Mouse (Mus musculus) adrenal gland, postnatal 36 days (tissue): ENCODE measurements around the gene Klf13. TPM values are rescaled to one million over a fixed set of nuclear protein-coding genes. Genes with fewer than 3 reads are reported as not detected.

Source experiments
- DNase-seq, 2 experiments: peaks; one replicate each; pipeline ENCODE4 v3.0.0; 2021; ENCODE audit warnings: mixed read lengths in 1 of 2
- total RNA-seq, 2 experiments: library from RNA; stranded (reverse); gene quantifications; 2 replicates each; pipeline ENCODE4 v1.2.3; 2021

The Klf13 gene
- total RNA-seq, 2 experiments from 2014 or later, result 73.9 to 77.8 TPM

GRCm38 (mm10) chr7:63925413-63926360 is 13.0 kb downstream of the Klf13 start:
- peak; percentile 61 to 62 for DNase-seq

DNA sequence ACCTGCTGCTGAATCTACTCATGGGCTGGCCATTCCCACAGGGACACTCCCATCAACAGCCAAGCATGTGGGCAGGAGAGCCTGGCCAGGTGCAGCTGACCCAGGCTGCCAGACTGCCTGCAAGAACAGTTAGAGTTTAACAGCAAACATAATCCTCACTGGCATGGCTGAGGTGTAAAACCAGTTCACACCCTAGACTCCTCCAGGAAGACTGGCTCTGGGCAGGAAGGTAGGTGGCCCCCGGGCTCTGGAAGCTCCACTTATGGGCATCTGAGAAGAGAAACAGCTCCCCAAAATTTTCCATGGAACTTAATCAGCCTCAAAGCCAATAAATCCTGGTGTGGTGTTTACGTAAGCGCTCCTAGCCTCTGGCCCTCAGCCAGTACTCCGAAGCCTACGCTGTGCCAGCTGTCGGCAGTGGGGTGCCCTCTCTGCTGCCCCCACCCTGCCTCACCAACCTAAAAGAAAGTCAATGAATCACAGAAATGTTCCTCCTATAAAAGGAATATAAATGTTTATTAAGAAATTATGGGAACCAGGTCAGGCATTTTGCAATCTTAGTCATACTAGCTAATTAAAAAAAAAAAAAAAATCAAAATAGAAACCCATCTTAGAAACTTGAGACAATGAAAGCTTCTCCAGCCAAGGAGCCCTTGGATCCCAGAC is 13.8 kb downstream of the Klf13 start:
- peak; percentile 91 to 93 for DNase-seq

GRCm38 (mm10) chr7:63924151-63924550 is 14.6 kb downstream of the Klf13 start:
- DNase-seq, result peak in 1 of 2 experiments; percentile 22

DNA sequence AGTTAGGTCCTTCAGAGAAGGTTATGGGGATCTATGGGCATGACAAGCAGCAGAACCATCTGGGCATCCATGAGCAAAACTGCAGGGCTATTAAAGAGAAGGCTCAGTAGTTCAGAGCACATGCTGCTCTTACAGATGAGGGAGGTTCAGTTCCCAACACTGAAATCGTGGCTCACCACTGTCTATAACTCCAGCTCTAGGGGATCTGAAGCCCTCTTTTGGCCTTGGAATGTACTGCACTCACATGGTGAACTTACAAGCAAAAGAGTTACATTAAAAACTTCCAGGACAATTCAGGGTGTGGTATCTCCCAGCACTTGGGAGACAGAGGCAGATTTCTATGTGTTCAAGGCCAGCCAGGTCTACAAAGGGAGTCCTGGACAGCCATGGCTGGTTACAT is 15.7 kb downstream of the Klf13 start:
- DNase-seq, result peak in 1 of 2 experiments; percentile 1

- peak in 1 of 2 experiments; percentile 1 for DNase-seq
These were observed 16.1 kb downstream of the Klf13 start for GRCm38 (mm10) chr7:63922571-63922970.

GRCm38 (mm10) chr7:63921909-63922562 is 16.7 kb downstream of the Klf13 start:
- DNase-seq, result peak in 1 of 2 experiments; percentile 12

- DNase-seq, result peak in 1 of 2 experiments; percentile 40
These were observed 19.6 kb downstream of the Klf13 start for GRCm38 (mm10) chr7:63918771-63919768.

DNA sequence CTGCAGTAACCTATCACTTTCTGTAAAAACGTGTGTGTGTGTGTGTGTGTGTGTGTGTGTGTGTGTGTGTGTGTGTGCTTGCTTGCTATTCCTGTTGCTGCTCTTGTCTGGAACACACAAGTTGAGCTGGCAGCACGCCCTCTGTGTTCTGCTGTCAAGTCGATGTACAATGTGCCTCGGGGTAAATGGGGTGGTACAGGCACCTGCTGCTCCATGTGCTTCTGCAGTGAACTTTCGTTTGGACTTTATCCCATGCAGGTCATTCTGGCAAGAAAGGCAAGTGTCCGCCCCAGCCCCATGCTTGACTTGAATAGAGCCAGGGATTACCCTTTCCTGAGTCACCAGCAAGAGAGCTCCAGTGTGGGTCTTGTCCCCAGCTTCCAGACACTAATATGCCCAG is 21.0 kb downstream of the Klf13 start:
- DNase-seq, result peak; percentile 61 to 72

DNA sequence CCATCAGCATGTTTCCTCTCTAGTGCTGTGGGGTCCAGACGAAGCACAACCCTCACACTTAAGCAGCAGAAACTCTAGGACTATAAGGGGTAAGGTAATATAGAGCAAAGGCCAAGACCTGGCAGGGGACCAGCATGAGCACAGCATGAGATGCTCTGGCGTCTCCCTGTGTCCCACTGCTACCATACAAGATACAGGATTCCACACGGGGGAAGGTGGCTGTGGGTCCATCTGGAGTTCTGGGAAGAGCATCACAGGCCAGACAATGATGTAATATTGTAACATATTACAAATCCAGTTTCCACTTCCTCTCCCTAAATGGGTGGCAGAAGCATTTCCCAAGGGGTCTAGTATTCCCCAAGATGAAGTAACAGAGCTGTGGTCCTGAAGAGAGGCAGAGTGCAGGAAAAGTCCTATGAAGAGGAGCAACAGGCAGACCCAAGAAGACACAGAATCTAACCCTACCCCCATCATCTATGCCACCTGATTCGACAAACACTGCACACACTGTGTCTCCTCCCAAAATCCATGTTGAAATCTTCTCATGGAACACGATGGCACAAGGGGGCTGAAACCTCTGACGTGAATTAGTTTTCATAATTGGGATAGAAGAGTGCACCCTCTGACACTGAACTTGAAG is 22.3 kb downstream of the Klf13 start, which contains the start of gene E030018B13Rik:
Gene E030018B13Rik, plus strand, starts transcription at position 590 of the 640 bp plus-strand sequence.
- no peak for DNase-seq

DNA sequence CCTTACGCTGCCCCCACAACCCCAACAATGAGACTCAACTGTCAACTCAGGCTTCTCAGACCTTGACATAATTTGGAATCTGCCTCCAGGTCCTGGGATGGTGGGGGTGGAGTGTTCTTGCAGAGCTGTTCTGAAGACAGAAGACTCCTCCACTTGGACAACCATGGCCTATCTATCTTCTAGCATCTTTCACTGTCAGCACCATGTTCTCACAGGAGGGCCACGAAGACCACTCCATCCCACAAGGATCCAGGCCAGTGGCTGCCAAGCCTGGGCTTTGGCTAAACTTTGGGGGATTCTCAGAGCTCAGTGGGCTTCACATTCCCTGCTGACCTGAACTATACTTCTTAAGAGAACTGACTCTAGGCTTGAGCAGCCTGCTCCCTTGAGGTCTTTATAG is 23.8 kb downstream of the Klf13 start:
- DNase-seq, result no peak

- no peak for DNase-seq
These were observed 24.7 kb downstream of the Klf13 start for GRCm38 (mm10) chr7:63913724-63914692.

DNA sequence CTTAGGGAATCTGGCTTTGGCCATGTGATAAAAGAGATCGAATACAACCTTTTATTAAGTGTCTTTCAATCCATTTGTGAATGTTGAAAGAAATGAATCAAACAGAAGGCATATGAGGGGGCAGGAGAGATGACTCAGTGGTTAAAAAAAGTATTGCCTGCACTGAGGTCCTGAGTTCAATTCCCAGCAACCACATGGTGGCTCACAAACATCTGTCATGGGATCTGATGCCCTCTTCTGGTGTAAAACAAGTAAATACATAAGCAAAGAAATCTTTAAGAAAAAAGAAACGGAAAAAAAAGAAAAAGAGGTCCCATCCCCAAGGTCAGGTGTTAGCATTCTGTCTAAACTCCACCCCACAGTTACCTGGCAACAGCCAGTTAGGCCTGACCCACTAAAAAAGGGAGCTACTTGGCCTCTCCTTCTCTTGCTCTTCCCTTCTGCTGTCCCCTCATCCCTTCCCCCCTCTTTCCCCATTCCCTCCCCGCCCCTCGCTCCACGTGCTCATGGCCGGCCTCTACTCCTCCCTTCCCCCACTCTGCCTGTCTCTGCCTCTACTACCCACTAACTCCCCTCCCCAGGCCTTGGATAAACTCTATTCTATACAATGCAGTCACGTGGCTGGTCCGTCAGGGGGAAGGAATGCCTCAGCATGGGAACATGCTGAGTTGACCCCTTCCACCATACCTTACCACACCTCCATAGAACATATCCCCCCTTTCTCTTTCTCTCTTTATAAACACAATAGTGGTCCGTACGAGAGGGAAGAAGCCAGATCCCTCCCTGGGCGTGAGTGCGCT is 25.6 kb downstream of the Klf13 start:
- no peak for DNase-seq

DNA sequence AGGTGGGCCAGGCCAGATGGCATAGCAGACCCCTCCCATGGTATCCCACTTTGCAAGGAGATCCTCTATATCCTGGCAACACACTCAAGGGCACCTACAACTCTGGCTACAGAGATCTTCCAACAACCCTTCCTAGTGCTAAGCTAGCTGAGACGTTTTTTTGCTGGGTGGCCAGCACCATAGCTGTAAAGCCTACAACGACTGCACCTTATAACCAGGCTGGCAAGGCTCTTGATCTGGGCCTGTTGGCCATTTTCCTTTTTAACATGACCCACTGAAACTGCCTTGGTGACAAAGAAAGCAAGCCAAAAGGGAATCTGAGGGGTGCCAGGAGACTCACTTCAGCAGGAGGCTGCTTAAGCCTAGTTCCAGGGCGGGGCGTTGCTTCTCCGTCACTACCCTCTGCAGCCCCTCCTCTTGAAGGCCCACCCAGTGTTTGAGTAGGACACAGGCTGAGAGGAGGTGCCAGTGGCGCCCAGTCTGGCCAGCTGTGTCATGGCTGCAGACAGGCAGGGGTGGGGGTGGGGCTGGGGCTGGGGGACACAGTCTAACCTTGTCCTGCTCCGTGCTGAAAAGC is 26.4 kb downstream of the Klf13 start:
- DNase-seq, result peak in 1 of 2 experiments; percentile 55

DNA sequence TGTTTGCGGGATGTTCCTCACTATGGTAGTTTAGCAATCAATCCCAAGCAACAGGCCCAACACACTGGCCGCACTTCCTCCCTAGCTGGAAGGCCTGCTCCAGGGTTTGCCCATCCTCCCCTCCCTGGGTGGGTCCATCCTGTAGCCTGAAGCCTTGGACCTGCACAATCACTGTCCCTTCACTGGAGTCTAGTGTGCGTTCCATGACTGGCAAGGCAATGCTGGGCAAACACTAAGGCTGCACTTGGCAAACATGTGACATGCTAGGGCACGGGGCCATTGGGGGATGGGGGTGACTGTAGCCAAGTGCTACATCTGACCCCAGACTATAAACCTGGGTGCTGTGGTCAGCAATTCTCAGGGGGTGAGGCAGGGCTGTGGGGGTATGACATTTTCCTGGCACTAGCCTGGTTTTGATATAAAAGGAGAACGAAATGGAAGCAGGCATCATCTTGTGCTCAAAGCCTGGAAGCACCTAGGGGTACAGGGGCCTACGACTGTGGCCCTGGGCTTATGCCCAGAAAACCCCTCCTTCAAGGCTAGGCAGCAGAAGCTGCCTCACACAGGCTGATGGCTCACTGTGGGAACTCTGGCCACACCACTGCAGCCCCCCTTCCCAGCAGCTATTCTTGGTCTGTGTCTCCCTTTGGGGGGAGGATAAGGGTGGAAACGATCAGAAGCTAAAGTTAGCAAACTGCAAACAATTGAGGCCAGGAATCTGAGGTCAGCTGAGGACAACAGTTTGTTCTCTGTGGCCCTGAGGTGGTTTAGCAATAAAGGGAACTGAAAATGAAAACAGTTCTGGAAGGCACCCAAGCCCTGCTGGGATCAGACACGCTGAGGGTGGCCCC is 27.1 kb downstream of the Klf13 start:
- DNase-seq, result peak; percentile 66 to 83

DNA sequence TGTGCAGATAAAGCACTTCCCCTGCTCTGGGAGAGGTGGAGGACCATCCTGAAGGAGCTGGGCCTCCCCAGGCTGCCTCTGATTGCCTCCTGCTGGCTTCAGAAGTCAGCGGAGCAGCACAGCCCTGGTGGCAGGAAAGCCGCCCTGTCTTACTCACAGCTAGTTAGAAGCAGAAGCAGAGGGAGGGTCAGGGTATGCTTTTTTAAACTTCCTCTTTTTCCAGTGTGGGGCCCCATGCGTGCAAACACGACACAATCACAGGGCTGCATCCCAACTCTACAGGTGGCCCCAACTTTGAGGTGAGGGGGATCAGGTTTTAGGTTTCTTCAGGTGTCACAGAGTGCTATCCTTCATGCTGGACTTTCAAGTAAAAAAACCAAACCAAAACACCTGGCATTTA is 27.8 kb downstream of the Klf13 start:
- DNase-seq, result no peak

GRCm38 (mm10) chr7:63910225-63910624 is 28.5 kb downstream of the Klf13 start:
- DNase-seq, result no peak
